Mouse (Mus musculus) stomach, embryonic 14.5 days (tissue): Measurements from ENCODE around the gene Usp7. TPM values are rescaled to one million over a fixed set of nuclear protein-coding genes. Genes with fewer than 3 reads are reported as not detected.

ENCODE experiments used
- ATAC-seq: fragments of 200-750 bp; cut with Nextera tagmentation; 2 replicates; pipeline ENCODE4 v1.8.0; 2017; ENCODE audit warnings: low read depth, moderate TSS enrichment; ENCODE audit not compliant: insufficient number of reproducible peaks, insufficient read depth, low FRiP score
- H3K27ac ChIP-seq: fragments of 300-500 bp; sonication (generic); 2 replicates; pipeline ENCODE4 v1.5.1; 2014; ENCODE audit warnings: mild to moderate bottlenecking, low read length, moderate library complexity, mixed read lengths
- H3K27me3 ChIP-seq: fragments of 300-500 bp; sonication (generic); 2 replicates; pipeline ENCODE4 v1.6.1; 2014; ENCODE audit warnings: low read length, control low read depth, mixed read lengths; ENCODE audit not compliant: control insufficient read depth, insufficient read depth
- H3K36me3 ChIP-seq: fragments of 300-500 bp; sonication (generic); 2 replicates; pipeline ENCODE4 v1.6.1; 2014; ENCODE audit warnings: mild to moderate bottlenecking, control low read depth, low read length, moderate library complexity, mixed read lengths; ENCODE audit not compliant: control insufficient read depth, insufficient read depth
- H3K4me1 ChIP-seq: fragments of 300-500 bp; sonication (generic); 2 replicates; pipeline ENCODE4 v1.6.1; 2014; ENCODE audit warnings: low read length, control low read depth, mixed read lengths; ENCODE audit not compliant: control insufficient read depth, insufficient read depth
- H3K4me2 ChIP-seq: fragments of 300-500 bp; sonication (generic); replicated peaks from 2 replicates; pipeline ENCODE4 v1.6.1; 2014; ENCODE audit warnings: low read depth, low read length, control low read depth
- H3K4me3 ChIP-seq: fragments of 300-500 bp; sonication (generic); 2 replicates; pipeline ENCODE4 v1.5.1; 2014; ENCODE audit warnings: low read depth, low read length, control low read depth
- H3K9ac ChIP-seq: fragments of 300-500 bp; sonication (generic); replicated peaks from 2 replicates; pipeline ENCODE4 v1.6.1; 2014; ENCODE audit warnings: low read depth, mild to moderate bottlenecking, control low read depth, low read length, moderate library complexity, mixed read lengths
- H3K9me3 ChIP-seq: fragments of 300-500 bp; sonication (generic); 2 replicates; pipeline ENCODE4 v1.6.1; 2016; ENCODE audit warnings: low read depth, low read length, control low read depth; ENCODE audit not compliant: control insufficient read depth
- WGBS: fragments of 180-500 bp; shearing (Covaris S2); extraction: QIAGEN DNeasy Blood & Tissue Kit; methylation state at CpG from one replicate; pipeline ENCODE4 v1.1.7; 2014; 5-methylcytosine and 5-hydroxymethylcytosine counted together
- polyA plus RNA-seq: library from polyadenylated mRNA; unstranded; fragments of >200 nt; fragmentation: Nextera tagmentation; extraction: Ambion mirVana; gene quantifications from 2 replicates; pipeline ENCODE4 v1.2.1, GENCODE M21; 2014

The Usp7 gene
- polyA plus RNA-seq, 1 experiment from 2014 or later = 65.0 TPM

DNA sequence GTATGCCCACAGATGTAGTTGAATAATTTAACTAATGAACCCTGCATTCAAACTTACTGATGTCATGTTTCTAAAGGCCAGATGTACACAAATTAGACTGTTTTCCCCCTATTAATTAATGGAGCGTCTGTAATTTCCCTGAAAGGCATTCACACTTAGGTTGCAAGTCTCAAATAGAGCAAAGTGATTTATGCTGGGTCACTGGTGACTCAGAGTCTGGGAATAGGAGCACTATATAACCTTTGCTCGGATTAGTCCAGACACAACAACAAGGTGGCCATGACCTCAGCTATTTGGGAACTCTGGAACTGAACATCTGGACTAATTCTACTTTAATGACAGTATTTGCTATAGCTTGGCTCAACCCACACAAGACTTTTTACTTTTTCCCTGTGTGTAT lies 3.8 kb upstream of the Usp7 start:
- Histone ChIP-seq H3K36me3 (no peaks in the 10 kb centered on the region), H3K27me3 (no peaks in the 10 kb centered on the region), H3K9ac (no peak overlapping the region), H3K4me3 (no peak overlapping the region), H3K4me2 (no peak overlapping the region), H3K27ac (no peak overlapping the region), H3K9me3 (peaks cover 6% of the 10 kb centered on the region; the same call in 1 of the 2 replicates), H3K4me1 (no peaks in the 10 kb centered on the region)
- no peak for ATAC-seq
- WGBS = 71% methylated on average over 2 of the region's 2 CpGs

DNA sequence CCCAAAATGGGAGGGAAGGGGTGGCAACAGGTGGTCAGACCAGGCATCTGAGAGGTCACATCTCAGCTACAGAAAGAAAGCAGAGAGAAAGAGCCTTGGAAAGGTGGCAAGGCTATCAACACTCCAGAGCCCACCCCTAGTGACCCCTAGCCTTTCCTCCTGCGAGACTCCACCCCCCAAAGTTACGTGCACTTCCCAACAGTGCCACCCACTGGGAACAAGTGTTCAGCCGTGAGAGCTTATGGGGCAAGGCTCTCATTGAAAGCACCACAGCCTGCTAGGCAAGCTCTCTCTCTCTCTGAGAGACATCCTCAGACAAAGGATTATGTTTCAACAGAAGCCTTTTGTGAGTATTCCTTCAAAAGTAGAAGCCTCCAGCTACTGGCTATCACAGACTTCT lies 2.8 kb upstream of the Usp7 start:
- H3K27me3 ChIP-seq = no peaks in the 10 kb centered on the region
- no peak overlapping the region for H3K9ac ChIP-seq
- H3K4me2 ChIP-seq = no peak overlapping the region
- no peak overlapping the region for H3K27ac ChIP-seq
- H3K9me3 ChIP-seq = peaks cover 2% of the 10 kb centered on the region; the same call in 1 of the 2 replicates
- no peaks in the 10 kb centered on the region for H3K4me1 ChIP-seq
- WGBS = 7% methylated on average over 3 of the region's 3 CpGs
- no peaks in the 10 kb centered on the region for H3K36me3 ChIP-seq
- H3K4me3 ChIP-seq = no peak overlapping the region
- no peak for ATAC-seq

DNA sequence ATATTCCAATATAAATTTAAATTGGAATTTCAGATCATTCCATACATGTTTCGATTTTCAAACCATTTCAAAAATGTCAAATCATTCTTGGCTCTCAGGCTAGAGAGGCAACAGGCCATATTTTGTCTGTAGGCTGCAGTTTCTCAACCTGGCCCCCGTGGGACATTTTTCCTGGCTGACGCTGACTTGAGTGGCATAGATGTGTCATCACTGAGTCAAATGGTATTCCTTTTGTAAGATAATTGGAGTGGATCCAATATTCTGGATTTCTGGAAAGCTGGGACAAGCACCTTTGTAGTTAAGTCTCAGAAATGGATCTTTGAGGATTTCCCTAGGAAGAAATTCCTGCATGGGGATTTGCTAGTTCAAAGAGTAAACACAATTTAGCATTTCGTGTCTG lies 1.2 kb downstream of the Usp7 start:
- 85% methylated on average over 4 of the region's 4 CpGs for WGBS
- Histone ChIP-seq H3K9ac (no peak overlapping the region), H3K36me3 (no peaks in the 10 kb centered on the region), H3K4me3 (no peak overlapping the region), H3K27me3 (no peaks in the 10 kb centered on the region), H3K27ac (no peak overlapping the region), H3K9me3 (no peaks in the 10 kb centered on the region), H3K4me1 (no peaks in the 10 kb centered on the region), H3K4me2 (no peak overlapping the region)
- ATAC-seq = no peak

DNA sequence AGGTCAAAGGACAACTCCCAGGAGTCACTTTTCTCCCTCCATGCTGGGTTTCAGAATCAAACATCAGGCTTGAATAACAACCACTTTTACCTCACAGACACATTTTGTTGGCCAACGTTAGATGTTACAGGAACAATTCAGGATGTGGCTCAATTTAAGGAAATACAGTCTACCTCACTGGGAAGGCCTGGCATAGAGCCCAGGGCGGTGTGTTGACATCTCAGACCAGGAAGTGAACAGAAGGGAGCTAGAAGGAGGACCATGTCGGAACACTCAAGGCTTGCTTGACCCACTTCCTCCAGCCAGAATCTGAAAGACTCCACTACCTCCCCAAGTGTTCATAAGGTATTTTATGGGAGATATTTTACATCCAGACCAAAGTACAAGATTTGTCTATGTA lies 7.4 kb downstream of the Usp7 start:
- Histone ChIP-seq H3K4me1 (no peaks in the 10 kb centered on the region), H3K9me3 (no peaks in the 10 kb centered on the region), H3K4me3 (no peak overlapping the region), H3K36me3 (no peaks in the 10 kb centered on the region), H3K27ac (no peak overlapping the region), H3K9ac (no peak overlapping the region), H3K4me2 (no peak overlapping the region), H3K27me3 (no peaks in the 10 kb centered on the region)
- WGBS = 68% methylated on average over 3 of the region's 3 CpGs
- ATAC-seq = no peak

DNA sequence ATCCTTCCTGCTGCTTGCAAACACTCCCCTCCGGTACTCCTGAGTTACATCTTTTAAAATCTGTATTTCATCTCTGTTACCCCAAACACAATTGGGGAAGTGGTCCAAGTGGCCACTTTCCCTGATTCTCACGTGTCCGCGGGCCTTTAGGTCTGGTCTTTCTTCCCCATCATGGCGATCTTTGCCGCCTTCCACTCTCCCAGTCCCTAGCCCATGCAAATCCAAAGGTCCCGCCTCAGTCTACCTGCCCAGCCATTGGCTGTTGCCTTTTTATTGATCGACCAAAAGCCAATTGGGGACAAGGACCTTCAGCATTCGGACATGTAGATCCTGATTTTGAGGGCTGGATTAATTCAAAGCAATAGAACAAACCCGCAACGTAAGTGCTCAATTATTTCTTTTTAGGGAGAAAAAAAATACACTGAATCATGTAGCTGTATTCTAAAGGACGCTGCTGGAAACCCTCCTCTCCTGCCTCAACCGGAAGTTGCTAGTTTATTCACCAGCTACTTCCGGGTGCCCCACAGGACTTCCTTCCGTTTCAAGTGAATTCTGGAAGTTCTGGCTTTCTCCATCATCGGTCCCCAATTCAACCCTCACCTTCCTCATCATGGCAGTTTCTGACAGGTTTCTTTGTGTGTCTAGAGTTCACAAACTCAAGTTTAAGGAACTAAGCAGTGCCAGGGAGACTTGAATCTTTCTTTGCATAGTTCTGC lies 8.8 kb downstream of the Usp7 start:
- Histone ChIP-seq H3K4me3 (no peak overlapping the region), H3K36me3 (no peaks in the 10 kb centered on the region), H3K9me3 (no peaks in the 10 kb centered on the region), H3K4me2 (no peak overlapping the region), H3K27me3 (no peaks in the 10 kb centered on the region), H3K27ac (no peak overlapping the region), H3K4me1 (no peaks in the 10 kb centered on the region), H3K9ac (no peak overlapping the region)
- WGBS = 79% methylated on average over 16 of the region's 16 CpGs
- ATAC-seq = no peak

DNA sequence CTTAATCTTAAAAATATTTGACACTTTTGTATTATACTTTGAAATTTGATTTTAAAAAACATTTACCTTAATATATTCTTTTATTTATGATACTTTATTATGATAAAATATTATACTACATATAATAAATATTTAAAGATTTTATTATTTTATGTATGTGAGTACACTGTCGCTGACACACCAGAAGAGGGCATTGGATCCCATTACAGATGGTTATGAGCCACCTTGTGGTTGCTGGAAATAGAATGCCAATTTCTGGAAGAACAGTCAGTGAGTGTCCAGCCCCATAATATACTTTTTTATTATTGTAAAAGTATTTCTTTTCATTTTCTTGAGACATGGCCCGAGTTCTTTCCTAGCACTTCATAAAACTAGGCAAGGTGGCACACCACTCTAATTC lies 10.4 kb downstream of the Usp7 start:
- no peak overlapping the region for H3K27ac ChIP-seq
- ATAC-seq = no peak
- no peaks in the 10 kb centered on the region for H3K36me3 ChIP-seq
- no peaks in the 10 kb centered on the region for H3K4me1 ChIP-seq
- no peak overlapping the region for H3K9ac ChIP-seq
- no peak overlapping the region for H3K4me3 ChIP-seq
- no peaks in the 10 kb centered on the region for H3K9me3 ChIP-seq
- no peaks in the 10 kb centered on the region for H3K27me3 ChIP-seq
- WGBS = 90% methylated on average over 2 of the region's 2 CpGs
- H3K4me2 ChIP-seq = no peak overlapping the region

DNA sequence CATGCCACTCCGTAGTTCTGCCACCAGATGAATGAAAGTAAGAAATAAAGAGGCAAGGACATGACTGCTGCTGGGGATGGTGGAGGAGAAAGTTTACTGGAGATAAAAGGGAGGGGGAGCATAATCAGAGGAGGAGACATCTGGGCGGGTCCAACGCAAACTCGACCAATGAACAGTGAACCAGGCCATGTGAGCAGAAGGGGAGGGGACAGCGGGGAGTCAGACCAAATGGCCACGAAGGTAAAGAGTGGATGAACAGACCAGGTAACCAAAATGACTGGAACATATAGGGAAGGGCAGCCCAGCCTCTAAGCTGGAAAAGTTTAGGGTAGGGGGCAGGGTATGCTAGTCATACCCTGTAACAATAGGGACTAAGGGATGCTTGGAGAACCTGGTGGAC lies 10.9 kb downstream of the Usp7 start:
- 64% methylated on average over 6 of the region's 6 CpGs for WGBS
- Histone ChIP-seq H3K27me3 (no peaks in the 10 kb centered on the region), H3K4me1 (no peaks in the 10 kb centered on the region), H3K9ac (no peak overlapping the region), H3K4me2 (no peak overlapping the region), H3K9me3 (no peaks in the 10 kb centered on the region), H3K27ac (no peak overlapping the region), H3K4me3 (no peak overlapping the region), H3K36me3 (no peaks in the 10 kb centered on the region)
- no peak for ATAC-seq

DNA sequence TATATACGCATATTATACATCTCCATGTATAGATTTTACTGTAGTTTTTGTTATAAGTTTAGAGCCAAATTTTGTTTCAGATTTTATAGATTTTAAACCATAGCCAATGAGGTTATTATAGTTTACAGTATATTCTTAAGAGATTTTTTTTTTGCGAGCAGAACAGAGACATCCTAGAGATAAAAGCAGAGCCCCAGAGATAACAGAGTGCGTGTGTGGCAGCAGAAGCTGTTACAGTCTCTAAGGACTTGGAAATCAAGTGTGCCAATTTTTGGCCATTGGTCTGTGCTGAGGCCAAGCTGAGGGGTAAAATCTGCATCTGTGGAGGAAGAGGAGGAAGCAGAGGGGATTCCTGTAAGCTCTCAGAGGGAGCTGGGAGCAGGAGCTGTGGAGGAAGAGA lies 11.9 kb downstream of the Usp7 start:
- Histone ChIP-seq H3K36me3 (no peaks in the 10 kb centered on the region), H3K4me3 (no peak overlapping the region), H3K27me3 (no peaks in the 10 kb centered on the region), H3K4me2 (no peak overlapping the region), H3K27ac (no peak overlapping the region), H3K9ac (no peak overlapping the region), H3K4me1 (no peaks in the 10 kb centered on the region), H3K9me3 (no peaks in the 10 kb centered on the region)
- no peak for ATAC-seq
- 76% methylated on average over 3 of the region's 3 CpGs for WGBS

DNA sequence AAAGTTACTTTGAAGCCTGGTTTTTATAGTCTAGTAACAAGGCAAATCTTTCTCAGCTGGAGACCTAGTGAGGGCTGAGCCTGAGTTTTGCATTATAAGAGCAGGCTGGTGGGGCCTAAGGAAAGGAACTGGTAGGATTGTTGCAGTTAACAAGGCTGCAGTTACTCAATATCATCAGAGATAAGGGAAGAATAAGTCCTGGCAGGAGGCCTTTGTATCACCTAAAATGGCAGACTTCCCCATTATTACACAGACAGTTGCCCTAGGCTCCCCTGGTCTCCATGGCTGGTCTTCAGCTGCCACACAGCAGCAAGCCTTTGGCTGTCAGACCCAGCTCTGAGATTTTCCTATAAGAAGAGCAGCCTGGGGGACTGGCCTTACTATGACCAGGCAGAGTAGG lies 13.4 kb downstream of the Usp7 start:
- Histone ChIP-seq H3K4me1 (no peaks in the 10 kb centered on the region), H3K27me3 (no peaks in the 10 kb centered on the region), H3K4me2 (no peak overlapping the region), H3K4me3 (no peak overlapping the region), H3K36me3 (no peaks in the 10 kb centered on the region), H3K9ac (no peak overlapping the region), H3K27ac (no peak overlapping the region), H3K9me3 (no peaks in the 10 kb centered on the region)
- no peak for ATAC-seq
